Mouse (Mus musculus): ENCODE measurements at regions not wholly inside any gene's neighbourhood (a gene's known extent, or its start where the extent isn't known, plus 50 kb on each side); places are given as distances from the start of the nearest gene placed in this dataset.

DNA sequence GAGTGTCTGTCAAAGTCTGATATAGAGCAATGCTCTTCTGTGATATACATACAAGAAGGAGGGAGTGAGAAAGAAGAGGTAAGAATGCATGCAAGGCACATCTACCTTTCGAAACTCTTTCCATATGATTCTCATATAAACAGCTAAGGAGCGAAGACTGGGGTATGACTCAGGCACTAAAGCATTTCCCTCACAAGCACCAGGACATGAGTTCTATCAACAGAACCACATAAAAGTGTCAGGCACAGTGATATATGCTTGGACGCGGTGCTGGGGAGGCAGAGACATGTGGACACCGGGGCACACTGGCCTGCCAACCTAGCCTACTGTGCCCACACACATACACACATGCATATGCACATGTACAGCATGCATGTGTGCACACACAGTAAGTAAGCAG is 391.3 kb downstream of the Mtx2 start:
- TF ChIP-seq CHD2 (IDR thresholded peaks at IDR 0.05; ENCODE audit: low read length) (no peak), TAL1 (IDR thresholded peaks at IDR 0.05; ENCODE audit: low read length) (no peak), ZC3H11A (IDR thresholded peaks at IDR 0.05; ENCODE audit: low read depth, low read length) (no peak)

Data from MEL (cell line).